Mouse (Mus musculus) frontal cortex, adult (tissue): ENCODE results near the gene Sri.
"Not testable (repeated sequence)": the region's sequence is repeated elsewhere in the genome, so short reads cannot be mapped to it uniquely, and the experiment has no call there.

Experiments used
- ATAC-seq: cut with Nextera tagmentation; 2 replicates; pipeline ENCODE4 v1.9.2; 2017; ENCODE audit warnings: mild to moderate bottlenecking, moderate library complexity, mixed read lengths; ENCODE audit not compliant: low TSS enrichment

The Sri gene

GRCm38 (mm10) chr5:8045855-8046254 is at the start of gene Sri:
Gene Sri (plus strand): TSS chr5:8046078.
- ATAC-seq = no peak

- ATAC-seq = no peak
These were observed 49.4 kb upstream of the Sri start for GRCm38 (mm10) chr5:7996401-7997044.

GRCm38 (mm10) chr5:7997086-7997485 is 48.8 kb upstream of the Sri start:
- no peak for ATAC-seq

GRCm38 (mm10) chr5:8000466-8000865 is 45.4 kb upstream of the Sri start:
- ATAC-seq = peak; percentile 91

GRCm38 (mm10) chr5:8002827-8003226 is 43.1 kb upstream of the Sri start:
- ATAC-seq = no peak

GRCm38 (mm10) chr5:8013276-8013675 is 32.6 kb upstream of the Sri start:
- ATAC-seq = no peak

GRCm38 (mm10) chr5:8034596-8034995 is 11.3 kb upstream of the Sri start:
- not testable (repeated sequence) for ATAC-seq

- no peak for ATAC-seq
These were observed 7.9 kb downstream of the Sri start for GRCm38 (mm10) chr5:8053827-8054226.

GRCm38 (mm10) chr5:8055721-8056129 is 9.8 kb downstream of the Sri start:
- peak; percentile 20 for ATAC-seq

- peak; percentile 96 for ATAC-seq
These were observed 10.5 kb downstream of the Sri start for GRCm38 (mm10) chr5:8056141-8057017.

- ATAC-seq = peak; percentile 11
These were observed 11.1 kb downstream of the Sri start for GRCm38 (mm10) chr5:8057018-8057323.

GRCm38 (mm10) chr5:8058056-8058455 is 12.2 kb downstream of the Sri start:
- ATAC-seq = no peak

- ATAC-seq = no peak
These were observed 16.6 kb downstream of the Sri start for GRCm38 (mm10) chr5:8062469-8062868.

GRCm38 (mm10) chr5:8063207-8063606 is 17.3 kb downstream of the Sri start:
- no peak for ATAC-seq

GRCm38 (mm10) chr5:8073406-8073805 is 27.5 kb downstream of the Sri start:
- ATAC-seq = no peak

- peak; percentile 5; the same call in 1 of the 2 replicates for ATAC-seq
These were observed 28.2 kb downstream of the Sri start for GRCm38 (mm10) chr5:8073901-8074561.

GRCm38 (mm10) chr5:8077481-8077880 is 31.6 kb downstream of the Sri start:
- no peak for ATAC-seq

- ATAC-seq = no peak
These were observed 37.1 kb downstream of the Sri start for GRCm38 (mm10) chr5:8082800-8083509.

- ATAC-seq = no peak
These were observed 39.8 kb downstream of the Sri start for GRCm38 (mm10) chr5:8085661-8086060.

GRCm38 (mm10) chr5:8088147-8088546 is 42.3 kb downstream of the Sri start:
- ATAC-seq = peak; percentile 44; the same call in 1 of the 2 replicates

- peak; percentile 80 for ATAC-seq
These were observed 49.0 kb downstream of the Sri start for GRCm38 (mm10) chr5:8094921-8095320.

GRCm38 (mm10) chr5:8095689-8096088 is 49.8 kb downstream of the Sri start:
- ATAC-seq = peak; percentile 60
